8 mouse cellular contexts compared by ENCODE assay signal in the genomic region with DNA sequence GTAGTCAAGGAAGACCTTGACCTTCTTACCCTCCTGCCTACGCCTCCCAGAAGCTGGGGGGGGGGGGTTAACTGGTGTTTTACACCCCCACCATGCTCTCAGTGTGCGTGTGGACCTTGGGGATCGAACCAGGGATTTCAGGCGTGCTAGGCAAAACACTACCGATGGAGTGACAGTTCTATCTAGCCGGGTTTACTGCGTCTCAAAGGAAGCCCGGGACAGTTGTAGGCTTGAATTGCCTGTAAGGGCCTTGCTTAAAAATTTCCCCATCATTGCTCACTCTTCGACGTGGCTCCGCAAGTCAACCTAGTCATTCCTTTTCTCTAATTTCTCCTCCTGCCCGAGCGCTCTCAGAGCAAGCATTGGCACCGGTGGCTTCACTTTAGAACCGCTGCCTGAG. TPM values are rescaled to one million over a fixed set of nuclear protein-coding genes. Genes with fewer than 3 reads are reported as not detected.
DNase-seq lines count a peak whose midpoint lies in the region; ATAC-seq and TF ChIP-seq lines count a peak whose summit lies in the region.

No protein-coding gene starts in this region.

- no peak for DNase-seq in heart, postnatal 36 days
- DNase-seq in liver, embryonic 14.5 days (ENCODE audit: low read depth in 3 of 3, low spot score in 3 of 3), result no peak
- DNase-seq in urinary bladder, postnatal 10 days (ENCODE audit: low spot score), result no peak
- DNase-seq in spleen, postnatal 4 days (ENCODE audit: low spot score in 2 of 2), result no peak
- DNase-seq in spleen, postnatal 36 days (ENCODE audit: low spot score in 2 of 2), result no peak

- H3K36me3 ChIP-seq in heart, embryonic 13.5 days, result peaks cover 16% of the 10 kb centered on the region
- H3K36me3 ChIP-seq in E14TG2a.4 (ENCODE audit: insufficient read depth, low read length), result peaks cover 35% of the 10 kb centered on the region
- H3K36me3 ChIP-seq in forebrain, embryonic 12.5 days (replicated peaks), result peaks cover 4% of the 10 kb centered on the region
- H3K36me3 ChIP-seq in liver, embryonic 14.5 days (replicated peaks; ENCODE audit: control insufficient read depth, insufficient read depth, low read depth), result peaks cover 3% of the 10 kb centered on the region

- H3K27me3 ChIP-seq in heart, embryonic 13.5 days (replicated peaks), result no peaks in the 10 kb centered on the region
- no peaks in the 10 kb centered on the region for H3K27me3 ChIP-seq in E14TG2a.4 (ENCODE audit: insufficient read depth, low read length)
- H3K27me3 ChIP-seq in forebrain, embryonic 12.5 days, result no peaks in the 10 kb centered on the region
- no peaks in the 10 kb centered on the region for H3K27me3 ChIP-seq in liver, embryonic 14.5 days (ENCODE audit: control insufficient read depth, insufficient read depth, low read length)

- no peak for TF ChIP-seq EP300 in liver, embryonic 14.5 days (IDR thresholded peaks at IDR 0.05; ENCODE audit: low read depth)

- intact Hi-C loops in heart, postnatal 36 days (cut with DNase I), result loop anchor here (2.0 to 5.0 kb wide), 3 partner anchors 20 to 204 kb away; partner anchors contain the start of gene Atp2a2

- peaks cover 22% of the 10 kb centered on the region for H3K4me1 ChIP-seq in heart, embryonic 13.5 days
- peaks cover 42% of the 10 kb centered on the region for H3K4me1 ChIP-seq in E14TG2a.4 (replicated peaks; ENCODE audit: low read depth, low read length)
- peaks cover 19% of the 10 kb centered on the region for H3K4me1 ChIP-seq in forebrain, embryonic 12.5 days
- peaks cover 7 to 21% of the 10 kb centered on the region in 2 experiments; a peak in 3 of 4 replicates for H3K4me1 ChIP-seq in liver, embryonic 14.5 days (replicated peaks; ENCODE audit: control insufficient read depth in 2 of 2, insufficient read depth in 2 of 2, low read length in 1 of 2)

- H3K9ac ChIP-seq in heart, embryonic 13.5 days, result peak overlapping the region; percentile 97
- peak overlapping the region; percentile 88 for H3K9ac ChIP-seq in forebrain, embryonic 12.5 days
- peak overlapping the region; percentile 95 for H3K9ac ChIP-seq in liver, embryonic 14.5 days (replicated peaks)

- no peak for ATAC-seq in heart, embryonic 13.5 days (ENCODE audit: extremely low read depth, insufficient number of reproducible peaks, low FRiP score, low TSS enrichment)
- ATAC-seq in forebrain, embryonic 12.5 days (ENCODE audit: low FRiP score), result no peak
- ATAC-seq in liver, embryonic 14.5 days (ENCODE audit: insufficient read depth), result no peak

- WGBS in heart, embryonic 13.5 days, result 22% methylated on average over 15 of the region's 15 CpGs
- 40% methylated on average over 15 of the region's 15 CpGs for WGBS in forebrain, embryonic 12.5 days
- WGBS in liver, embryonic 14.5 days (ENCODE audit: insufficient replicate concordance), result 17% methylated on average over 15 of the region's 15 CpGs

- peak overlapping the region; percentile 92 for H3K4me2 ChIP-seq in heart, embryonic 13.5 days
- peak overlapping the region; percentile 95 for H3K4me2 ChIP-seq in forebrain, embryonic 12.5 days
- H3K4me2 ChIP-seq in liver, embryonic 14.5 days (ENCODE audit: low read depth), result peak overlapping the region; percentile 99

- H3K9me3 ChIP-seq in heart, embryonic 13.5 days, result no peaks in the 10 kb centered on the region
- peaks cover 7% of the 10 kb centered on the region for H3K9me3 ChIP-seq in E14TG2a.4 (ENCODE audit: low read length)
- no peaks in the 10 kb centered on the region for H3K9me3 ChIP-seq in forebrain, embryonic 12.5 days
- no peaks in the 10 kb centered on the region for H3K9me3 ChIP-seq in liver, embryonic 14.5 days (ENCODE audit: control insufficient read depth, low read length)

- peak overlapping the region; percentile 85 for H3K27ac ChIP-seq in heart, embryonic 13.5 days (replicated peaks)
- H3K27ac ChIP-seq in forebrain, embryonic 12.5 days, result 0 out of 2 replicates have a peak overlapping the region, but pooled peaks have one; percentile 93
- peak overlapping the region; percentile 51; the same call in 1 of the 2 replicates for H3K27ac ChIP-seq in liver, embryonic 14.5 days

- TF ChIP-seq CTCF in E14TG2a.4 (conservative IDR thresholded peaks at IDR 0.05; ENCODE audit: low read length), result no peak
- no peak for TF ChIP-seq CTCF in liver, embryonic 14.5 days (IDR thresholded peaks at IDR 0.05; ENCODE audit: low read depth)

- H3K4me3 ChIP-seq in heart, embryonic 13.5 days, result peak overlapping the region; percentile 99
- peak overlapping the region; percentile 98 for H3K4me3 ChIP-seq in E14TG2a.4 (replicated peaks; ENCODE audit: low read length)
- peak overlapping the region; percentile 99 for H3K4me3 ChIP-seq in forebrain, embryonic 12.5 days (replicated peaks)
- peak overlapping the region; percentile 89 to 99 for H3K4me3 ChIP-seq in liver, embryonic 14.5 days (ENCODE audit: insufficient read depth in 1 of 2, low read depth in 2 of 2, low read length in 2 of 2)

RNA-seq across cellular contexts. Expression of gene Anapc7, which starts 1.6 kb away (rescaled TPM):
- polyA plus RNA-seq in heart, embryonic 13.5 days (2015; fragmentation: Nextera tagmentation; extraction: Ambion mirVana), result 35.5 and 36.4 TPM in 2 replicates
- total RNA-seq in heart, postnatal 36 days (2021), result 10 to 100 TPM; 31.7 to 35.1 TPM
- polyA plus RNA-seq in forebrain, embryonic 12.5 days (2016; fragmentation: Nextera tagmentation; extraction: Ambion mirVana), result 49.2 and 50.5 TPM in 2 replicates
- polyA plus RNA-seq in liver, embryonic 14.5 days (2012; rRNA removed), result 9.5 and 13.2 TPM in 2 replicates
- 9.0 TPM in 2 replicates for polyA plus RNA-seq in liver, embryonic 14.5 days (2014; fragmentation: Nextera tagmentation; extraction: Ambion mirVana)

RNA-seq across cellular contexts. Expression of gene Arpc3, which starts 31.4 kb away (rescaled TPM):
- polyA plus RNA-seq in heart, embryonic 13.5 days (2015; fragmentation: Nextera tagmentation; extraction: Ambion mirVana), result 99.1 and 114 TPM in 2 replicates
- total RNA-seq in heart, postnatal 36 days (2021), result 100 to 1,000 TPM in 1 of 2 experiments, 10 to 100 TPM in 1; 99.6 to 103 TPM
- polyA plus RNA-seq in forebrain, embryonic 12.5 days (2016; fragmentation: Nextera tagmentation; extraction: Ambion mirVana), result 111 and 128 TPM in 2 replicates
- 146 and 180 TPM in 2 replicates for polyA plus RNA-seq in liver, embryonic 14.5 days (2012; rRNA removed)
- polyA plus RNA-seq in liver, embryonic 14.5 days (2014; fragmentation: Nextera tagmentation; extraction: Ambion mirVana), result 36.3 and 38.5 TPM in 2 replicates

RNA-seq across cellular contexts. Expression of gene Fam216a, which starts 50.9 kb away (rescaled TPM):
- 55.5 and 56.8 TPM in 2 replicates for polyA plus RNA-seq in heart, embryonic 13.5 days (2015; fragmentation: Nextera tagmentation; extraction: Ambion mirVana)
- 10 to 100 TPM; 11.7 to 14.7 TPM for total RNA-seq in heart, postnatal 36 days (2021)
- 106 and 115 TPM in 2 replicates for polyA plus RNA-seq in forebrain, embryonic 12.5 days (2016; fragmentation: Nextera tagmentation; extraction: Ambion mirVana)
- 14.1 and 18.1 TPM in 2 replicates for polyA plus RNA-seq in liver, embryonic 14.5 days (2012; rRNA removed)
- polyA plus RNA-seq in liver, embryonic 14.5 days (2014; fragmentation: Nextera tagmentation; extraction: Ambion mirVana), result 17.1 and 23.0 TPM in 2 replicates

RNA-seq across cellular contexts. Expression of gene Gpn3, which starts 51.4 kb away (rescaled TPM):
- 54.4 and 59.9 TPM in 2 replicates for polyA plus RNA-seq in heart, embryonic 13.5 days (2015; fragmentation: Nextera tagmentation; extraction: Ambion mirVana)
- total RNA-seq in heart, postnatal 36 days (2021), result 10 to 100 TPM; 26.6 to 30.6 TPM
- 60.5 and 62.6 TPM in 2 replicates for polyA plus RNA-seq in forebrain, embryonic 12.5 days (2016; fragmentation: Nextera tagmentation; extraction: Ambion mirVana)
- polyA plus RNA-seq in liver, embryonic 14.5 days (2012; rRNA removed), result 27.6 and 40.8 TPM in 2 replicates
- polyA plus RNA-seq in liver, embryonic 14.5 days (2014; fragmentation: Nextera tagmentation; extraction: Ambion mirVana), result 60.5 and 63.9 TPM in 2 replicates
